Mouse (Mus musculus) CH12.LX (cell line): ENCODE measurements around the gene Tlr13.

Experiments
- CTCF ChIP-seq, 2 experiments: IDR thresholded peaks in 1 of 2; conservative IDR thresholded peaks in 1 of 2; 2 replicates each; pipeline ENCODE4 v1.5.1; 2011 to 2012; ENCODE audit warnings: low read depth in 2 of 2, low read length in 2 of 2, improper control_type of control experiment in 1 of 2, inconsistent platforms in 1 of 2, mild to moderate bottlenecking in 1 of 2, moderate library complexity in 1 of 2
- EP300 ChIP-seq: IDR thresholded peaks from 2 replicates; pipeline ENCODE4 v1.6.1; 2011; ENCODE audit warnings: low read length, improper control_type of control experiment
- JUND ChIP-seq: conservative IDR thresholded peaks from 2 replicates; pipeline ENCODE4 v1.6.1; 2011; ENCODE audit warnings: low read depth, low read length, improper control_type of control experiment
- KAT2A ChIP-seq: IDR thresholded peaks from 2 replicates; pipeline ENCODE4 v1.6.1; 2012; ENCODE audit warnings: low read length, improper control_type of control experiment, inconsistent platforms; ENCODE audit not compliant: insufficient replicate concordance
- MAFK ChIP-seq: IDR thresholded peaks from 2 replicates; pipeline ENCODE4 v1.6.1; 2011; ENCODE audit warnings: low read length, improper control_type of control experiment; ENCODE audit not compliant: insufficient replicate concordance
- MAX ChIP-seq: IDR thresholded peaks from 2 replicates; pipeline ENCODE4 v1.6.1; 2011; ENCODE audit warnings: low read length, improper control_type of control experiment
- POLR2A ChIP-seq: IDR thresholded peaks from 2 replicates; pipeline ENCODE4 v1.6.1; 2011; ENCODE audit warnings: low read depth, mild to moderate bottlenecking, improper control_type of control experiment, low read length
- SIN3A ChIP-seq: IDR thresholded peaks from 2 replicates; pipeline ENCODE4 v1.6.1; 2012; ENCODE audit warnings: low read length, improper control_type of control experiment, inconsistent platforms
- SMC3 ChIP-seq: IDR thresholded peaks from 2 replicates; pipeline ENCODE4 v1.6.1; 2011; ENCODE audit warnings: low read depth, low read length, improper control_type of control experiment
- USF1 ChIP-seq: IDR thresholded peaks from 2 replicates; pipeline ENCODE4 v1.6.1; 2014; ENCODE audit warnings: low read depth, mild to moderate bottlenecking, inconsistent platforms, low read length, improper control_type of control experiment
- USF2 ChIP-seq: conservative IDR thresholded peaks from 2 replicates; pipeline ENCODE4 v1.6.1; 2011; ENCODE audit warnings: low read depth, low read length, improper control_type of control experiment
- ZC3H11A ChIP-seq: IDR thresholded peaks from 2 replicates; pipeline ENCODE4 v1.6.1; 2012; ENCODE audit warnings: low read depth, mild to moderate bottlenecking, inconsistent platforms, low read length, improper control_type of control experiment

- TF ChIP-seq POLR2A (no peak), CTCF (conservative IDR thresholded peaks at IDR 0.05 in 1 of 2, IDR thresholded peaks at IDR 0.05 in 1 of 2; ENCODE audit: low read depth in 2 of 2, low read length in 2 of 2) (no peak), USF2 (no peak), SMC3 (no peak), MAFK (no peak), ZC3H11A (no peak), MAX (no peak), JUND (no peak), USF1 (no peak), KAT2A (no peak), SIN3A (no peak), EP300 (no peak)
Observed at GRCm38 (mm10) chrX:106155892-106156291, 12.9 kb downstream of the Tlr13 start.
